Mouse (Mus musculus) layer of hippocampus, postnatal 36 days (tissue): ENCODE data around the gene Smpd4. TPM values are rescaled to one million over a fixed set of nuclear protein-coding genes. Genes with fewer than 3 reads are reported as not detected.

Experiments used
- total RNA-seq, 2 experiments: library from RNA; stranded (reverse); gene quantifications; 2 replicates each; pipeline ENCODE4 v1.2.3; 2021

Gene Smpd4
- total RNA-seq, 2 experiments from 2014 or later, result 48.9 to 60.5 TPM

Other genes with a start within 250 kb of the Smpd4 start
- 10 to 100 TPM; 22.7 to 22.9 TPM for gene Snap29, start 213.4 kb upstream of the Smpd4 start, total RNA-seq
- gene Pi4ka, start 213.0 kb upstream of the Smpd4 start, total RNA-seq, result 100 to 1,000 TPM; 270 to 271 TPM
- gene Crkl, start 167.4 kb upstream of the Smpd4 start, total RNA-seq, result 10 to 100 TPM; 36.7 to 41.0 TPM
- gene Aifm3, start 129.7 kb upstream of the Smpd4 start, total RNA-seq, result 100 to 1,000 TPM in 1 of 2 experiments, 10 to 100 TPM in 1; 99.3 to 111 TPM
- gene Lztr1, start 110.7 kb upstream of the Smpd4 start, total RNA-seq, result 100 to 1,000 TPM; 192 to 199 TPM
- 10 to 100 TPM; 38.6 to 44.6 TPM for gene Thap7, start 88.2 kb upstream of the Smpd4 start, total RNA-seq
- under 1 TPM; 0.42 to 0.76 TPM for gene Lrrc74b, start 58.1 kb upstream of the Smpd4 start, total RNA-seq
- gene P2rx6, start 57.5 kb upstream of the Smpd4 start, total RNA-seq, result under 1 TPM; 0.58 to 0.67 TPM
- gene Slc7a4, start 36.1 kb upstream of the Smpd4 start, total RNA-seq, result 100 to 1,000 TPM in 1 of 2 experiments, 10 to 100 TPM in 1; 93.8 to 104 TPM
- gene Ccdc74a, start 27.1 kb downstream of the Smpd4 start, total RNA-seq, result 10 to 100 TPM; 37.3 to 37.9 TPM
- gene Med15, start 113.5 kb downstream of the Smpd4 start, total RNA-seq, result 10 to 100 TPM; 73.4 to 80.2 TPM
- 100 to 1,000 TPM in 1 of 2 experiments, 10 to 100 TPM in 1; 86.2 to 109 TPM for gene Klhl22, start 140.3 kb downstream of the Smpd4 start, total RNA-seq
- gene Scarf2, start 177.9 kb downstream of the Smpd4 start, total RNA-seq, result 1 to 10 TPM; 2.1 to 2.4 TPM
- 1 to 10 TPM; 2.6 to 4.0 TPM for gene B830017H08Rik, start 213.8 kb downstream of the Smpd4 start, total RNA-seq
- 10 to 100 TPM; 12.8 to 16.4 TPM for gene Car15, start 219.0 kb downstream of the Smpd4 start, total RNA-seq